Mouse (Mus musculus): ENCODE measurements around the gene Uba5. TPM values are rescaled to one million over a fixed set of nuclear protein-coding genes. Genes with fewer than 3 reads are reported as not detected.

The Uba5 gene
- 63.7 and 67.0 TPM in 2 replicates for polyA plus RNA-seq (2021; fragmentation: Nextera tagmentation)
- long read RNA-seq, experiment 1, transcript Uba5-201 (12 exons, 2,404 nt): major isoform, 156 of 179 reads
- long read RNA-seq, experiment 1, partial matches to known transcripts: 11 of 179 reads
- long read RNA-seq, experiment 1, other reads (novel, unspliced or antisense): 12 of 179 reads
- long read RNA-seq, experiment 2, transcript Uba5-201 (12 exons, 2,404 nt): major isoform, 498 of 534 reads
- long read RNA-seq, experiment 2, partial matches to known transcripts: 2 of 534 reads
- long read RNA-seq, experiment 2, other reads (novel, unspliced or antisense): 34 of 534 reads

GRCm38 (mm10) chr9:104062430-104063243, at the start of gene Uba5:
Gene Uba5 (minus strand): TSS chr9:104063134.

GRCm38 (mm10) chr9:104063244-104063961, 469 bp upstream of the Uba5 start, which contains the start of gene Acad11:
Gene Acad11 (plus strand): TSS chr9:104063377.

DNA sequence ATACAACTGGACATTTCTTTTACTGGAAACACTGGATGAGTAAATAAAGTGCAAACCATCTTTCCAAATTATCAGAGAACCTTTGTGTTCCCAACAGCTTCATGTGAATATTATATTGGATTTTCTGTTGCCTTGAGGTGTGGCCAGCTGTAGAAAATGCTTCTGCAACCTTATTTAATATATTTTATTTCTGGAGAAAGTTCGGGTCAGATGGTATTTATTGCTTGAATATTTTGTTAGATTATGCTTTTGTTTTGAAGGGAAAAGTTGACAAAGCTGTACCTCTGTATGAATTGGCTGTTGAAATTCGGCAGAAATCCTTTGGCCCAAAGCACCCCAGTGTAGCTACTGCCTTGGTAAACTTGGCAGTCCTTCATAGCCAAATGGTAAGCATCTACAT, 22.6 kb downstream of the Uba5 start, which contains the start of gene Gm28305:
Gene Gm28305 (plus strand): TSS at position 301 of the 400 bp plus-strand sequence.

GRCm38 (mm10) chr9:104001921-104002859, 60.7 kb downstream of the Uba5 start, which contains the start of gene Nphp3:
Gene Nphp3 (plus strand): TSS chr9:104002544.

Other genes with a start within 250 kb of the Uba5 start
- 0.60 and 2.4 TPM in 2 replicates for gene Nphp3, start 60.6 kb downstream of the Uba5 start, polyA plus RNA-seq (2021; fragmentation: Nextera tagmentation)
- gene Gm28305, start 22.5 kb downstream of the Uba5 start, polyA plus RNA-seq (2021; fragmentation: Nextera tagmentation): not detected in 2 replicates
- 12.0 and 14.0 TPM in 2 replicates for gene Acad11, start 243 bp upstream of the Uba5 start, polyA plus RNA-seq (2021; fragmentation: Nextera tagmentation)
- 0.08 and 0.63 TPM in 2 replicates for gene Ackr4, start 63.8 kb upstream of the Uba5 start, polyA plus RNA-seq (2021; fragmentation: Nextera tagmentation)
- gene Dnajc13, start 199.8 kb upstream of the Uba5 start, polyA plus RNA-seq (2021; fragmentation: Nextera tagmentation): 9.4 and 10.1 TPM in 2 replicates